In the genomic region with DNA sequence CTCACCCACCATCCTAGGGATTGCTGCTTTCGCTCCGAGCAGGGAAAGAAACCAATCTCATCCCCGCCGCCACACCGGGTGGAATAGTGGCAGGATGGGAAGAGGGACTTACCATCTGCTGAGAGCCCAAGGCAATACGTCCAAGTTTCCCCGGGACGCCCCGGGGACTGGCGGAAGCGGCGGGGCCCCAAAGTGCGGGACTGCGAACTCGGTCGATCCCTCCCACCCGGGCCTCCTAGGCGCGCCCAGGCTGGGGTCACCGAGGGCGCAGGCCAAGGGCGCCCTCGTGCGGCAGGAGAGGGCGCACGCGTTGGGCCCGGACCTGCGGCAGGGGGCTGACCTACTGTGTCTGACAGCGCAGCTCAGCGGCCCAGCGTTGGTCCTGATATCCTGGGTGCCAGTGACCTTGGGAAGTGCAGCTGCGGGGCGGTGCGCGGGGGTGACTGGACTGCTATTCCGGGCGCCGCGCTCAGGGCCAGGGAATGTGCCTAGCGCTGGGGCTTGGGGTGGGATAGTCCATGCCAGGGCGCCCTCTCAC, we compare ENCODE assay signal across 7 mouse cellular contexts. TPM values are rescaled to one million over a fixed set of nuclear protein-coding genes. Genes with fewer than 3 reads are reported as not detected.
A peak's percentile ranks its signal among the peaks of the same experiment; 100 is the strongest.
DNase-seq lines count a peak whose midpoint lies in the region; ATAC-seq and TF ChIP-seq lines count a peak whose summit lies in the region.

A gene (minus strand): TSS at position 169 of the 538 bp plus-strand sequence.

- TF ChIP-seq POLR2A in liver, adult 2 months (IDR thresholded peaks at IDR 0.05; ENCODE audit: extremely low read depth, insufficient read depth, low read length) = no peak

- no peaks in the 10 kb centered on the region for H3K9me3 ChIP-seq in ES-E14 (ENCODE audit: control insufficient read depth, insufficient read depth, low read depth, low read length)
- H3K9me3 ChIP-seq in forebrain, embryonic 11.5 days (ENCODE audit: control insufficient read depth, low read length) = no peaks in the 10 kb centered on the region
- no peaks in the 10 kb centered on the region for H3K9me3 ChIP-seq in midbrain, postnatal 0 days (ENCODE audit: low read length)

- H3K4me1 ChIP-seq in ES-E14 (ENCODE audit: control insufficient read depth in 2 of 2, insufficient read depth in 2 of 2, low read length in 2 of 2, poor library complexity in 1 of 2) = peaks cover 2 to 26% of the 10 kb centered on the region in 2 experiments; a peak in 3 of 4 replicates
- H3K4me1 ChIP-seq in forebrain, embryonic 11.5 days (replicated peaks; ENCODE audit: control insufficient read depth, insufficient read depth, low read length) = peaks cover 2% of the 10 kb centered on the region
- peaks cover 19% of the 10 kb centered on the region for H3K4me1 ChIP-seq in liver, adult 2 months (ENCODE audit: control insufficient read depth, insufficient read depth, low read length)
- H3K4me1 ChIP-seq in midbrain, postnatal 0 days (ENCODE audit: insufficient read depth, low read length) = 0 out of 2 replicates have a peak, but pooled peaks cover 2% of the 10 kb centered on the region

- H3K79me2 ChIP-seq in liver, adult 2 months (ENCODE audit: control insufficient read depth, insufficient read depth, low read length) = no peaks in the 10 kb centered on the region

- peak; percentile 60 for DNase-seq in ES-E14 (ENCODE audit: low read depth, low spot score)
- DNase-seq in adrenal gland, postnatal 36 days = peak; percentile 55 to 76
- DNase-seq in forebrain, embryonic 11.5 days (ENCODE audit: low spot score) = peak; percentile 83
- DNase-seq in heart, postnatal 25 days (ENCODE audit: low spot score) = peak; percentile 69
- DNase-seq in liver, adult 2 months (ENCODE audit: extremely low read depth, low read depth, low spot score) = no peak
- no peak for DNase-seq in midbrain, postnatal 0 days (ENCODE audit: low spot score)
- DNase-seq in thymus, postnatal 36 days = peak; percentile 67 to 73

- H3K27ac ChIP-seq in ES-E14 (ENCODE audit: insufficient read depth, low read depth, low read length, poor library complexity, severe bottlenecking) = no peak within 1 kb of the TSS
- H3K27ac ChIP-seq in forebrain, embryonic 11.5 days (ENCODE audit: low read depth, low read length) = no peak within 1 kb of the TSS
- no peak within 1 kb of the TSS for H3K27ac ChIP-seq in liver, adult 2 months (replicated peaks; ENCODE audit: insufficient read depth, low read depth, low read length)
- H3K27ac ChIP-seq in midbrain, postnatal 0 days (ENCODE audit: low read depth, low read length) = no peak within 1 kb of the TSS

- H3K4me2 ChIP-seq in forebrain, embryonic 11.5 days (ENCODE audit: low read depth, low read length, severe bottlenecking) = peak within 1 kb of the TSS; percentile 34; the same call in 1 of the 2 replicates
- H3K4me2 ChIP-seq in midbrain, postnatal 0 days (ENCODE audit: low read depth, low read length, poor library complexity, severe bottlenecking) = 0 out of 2 replicates have a peak within 1 kb of the TSS, but pooled peaks have one; percentile 20

- ATAC-seq in forebrain, embryonic 11.5 days (replicated peaks; ENCODE audit: low FRiP score) = peak; percentile 22; the same call in 1 of the 2 replicates
- no peak for ATAC-seq in midbrain, postnatal 0 days (ENCODE audit: low FRiP score)

- H3K27me3 ChIP-seq in forebrain, embryonic 11.5 days (ENCODE audit: control insufficient read depth, insufficient read depth, low read length) = peaks cover 80% of the 10 kb centered on the region
- H3K27me3 ChIP-seq in liver, adult 2 months (ENCODE audit: control insufficient read depth, insufficient read depth, low read length) = no peaks in the 10 kb centered on the region
- H3K27me3 ChIP-seq in midbrain, postnatal 0 days (ENCODE audit: insufficient read depth, low read length) = peaks cover 80% of the 10 kb centered on the region

- WGBS in forebrain, embryonic 11.5 days = under 1% methylated on average over 42 of the region's 42 CpGs
- WGBS in liver, adult 2 months = under 1% methylated on average over 42 of the region's 42 CpGs
- WGBS in midbrain, postnatal 0 days = under 1% methylated on average over 37 of the region's 42 CpGs

- intact Hi-C loops in heart, postnatal 25 days (cut with DNase I) = loop anchor here (2.0 kb wide), 1 partner anchor 54 kb away; a partner anchor contains a TSS

- TF ChIP-seq CTCF in liver, adult 2 months (IDR thresholded peaks at IDR 0.05; ENCODE audit: low read depth, low read length) = peak; percentile 83
- TF ChIP-seq CTCF in midbrain, postnatal 0 days (IDR thresholded peaks at IDR 0.05) = peak; percentile 56

- H3K9ac ChIP-seq in ES-E14 (ENCODE audit: insufficient read depth, low read depth, low read length, poor library complexity, severe bottlenecking) = peak within 1 kb of the TSS; percentile 52
- no peak within 1 kb of the TSS; the same call in 1 of the 2 replicates for H3K9ac ChIP-seq in forebrain, embryonic 11.5 days (ENCODE audit: low read length)
- peak within 1 kb of the TSS; percentile 66 for H3K9ac ChIP-seq in liver, adult 2 months (ENCODE audit: low read depth, low read length)
- H3K9ac ChIP-seq in midbrain, postnatal 0 days (replicated peaks; ENCODE audit: low read length, poor library complexity, severe bottlenecking) = no peak within 1 kb of the TSS

- H3K4me3 ChIP-seq in ES-E14 (ENCODE audit: insufficient read depth in 1 of 2, low read depth in 1 of 2, low read length in 2 of 2, poor library complexity in 1 of 2, severe bottlenecking in 1 of 2) = peak within 1 kb of the TSS; percentile 63 to 68
- peak within 1 kb of the TSS; percentile 18 for H3K4me3 ChIP-seq in forebrain, embryonic 11.5 days (ENCODE audit: low read depth, low read length)
- H3K4me3 ChIP-seq in liver, adult 2 months (ENCODE audit: insufficient read depth, low read depth, low read length) = peak within 1 kb of the TSS; percentile 54
- peak within 1 kb of the TSS; percentile 13; the same call in 1 of the 2 replicates for H3K4me3 ChIP-seq in midbrain, postnatal 0 days (ENCODE audit: low read depth, low read length)

- no peaks in the 10 kb centered on the region for H3K36me3 ChIP-seq in ES-E14 (ENCODE audit: control insufficient read depth, insufficient read depth, low read length, poor library complexity, severe bottlenecking)
- no peaks in the 10 kb centered on the region for H3K36me3 ChIP-seq in forebrain, embryonic 11.5 days (ENCODE audit: control insufficient read depth, insufficient read depth, low read length)
- H3K36me3 ChIP-seq in liver, adult 2 months (ENCODE audit: control insufficient read depth, insufficient read depth, low read length) = no peaks in the 10 kb centered on the region
- H3K36me3 ChIP-seq in midbrain, postnatal 0 days (ENCODE audit: insufficient read depth, low read length) = no peaks in the 10 kb centered on the region

- in situ Hi-C loops in ES-E14 (cut with MboI; ENCODE audit: low sequenced_read_pairs in 2 of 2, unreplicated experiment in 2 of 2) = no loop called here

TF ChIP-seq in ES-E14, 5 proteins besides CTCF, POLR2A, EP300 and RAD21:
- TF ChIP-seq HCFC1 (IDR thresholded peaks at IDR 0.05; ENCODE audit: borderline replicate concordance, insufficient read depth, low read length) (peak; percentile 59; the same call in 1 of the 2 replicates), CHD2 (IDR thresholded peaks at IDR 0.05; ENCODE audit: low read depth, low read length) (no peak)

RNA-seq across cellular contexts. Expression of the gene that starts here (rescaled TPM):
- total RNA-seq in ES-E14 (2012; rRNA removed) = 2.1 and 2.4 TPM in 2 replicates
- total RNA-seq in adrenal gland, postnatal 36 days (2021) = 1 to 10 TPM; 7.3 to 7.7 TPM
- polyA plus RNA-seq in forebrain, embryonic 11.5 days (2014; fragmentation: Nextera tagmentation; extraction: Ambion mirVana) = 0.51 and 0.76 TPM in 2 replicates
- total RNA-seq in heart, postnatal 25 days (2021) = 10 to 100 TPM; 68.4 to 71.7 TPM
- 0.28 and 0.40 TPM in 2 replicates for total RNA-seq in liver, adult 2 months (2014; rRNA removed)
- 1.4 and 1.6 TPM in 2 replicates for polyA plus RNA-seq in liver, adult 2 months (2012; rRNA removed)
- total RNA-seq in midbrain, postnatal 0 days (2014; rRNA removed) = 0.71 and 0.77 TPM in 2 replicates
- polyA plus RNA-seq in midbrain, postnatal 0 days (2015; fragmentation: Nextera tagmentation; extraction: Ambion mirVana) = 0.62 and 0.71 TPM in 2 replicates

Comparison
In these comparisons a context has a peak if more than half of its experiments do, and no peak if none do; other contexts are left out.
1. RNA of the gene that starts here (total RNA-seq): 68.4 to 71.7 TPM in heart, postnatal 25 days; 7.3 to 7.7 TPM in adrenal gland, postnatal 36 days, 2.1 to 2.4 TPM in ES-E14, 0.71 to 0.77 TPM in midbrain, postnatal 0 days and 0.28 to 0.40 TPM in liver, adult 2 months; every median in the first group is over 4 times any median in the second.
2. Peak in DNase-seq, ATAC-seq, H3K4me3 ChIP-seq and H3K4me2 ChIP-seq in forebrain, embryonic 11.5 days; RNA of the gene not detected or under 1 TPM.
3. DNase-seq: peak in ES-E14 (single experiment), adrenal gland, postnatal 36 days (2 of 2), heart, postnatal 25 days (single experiment) and thymus, postnatal 36 days (2 of 2); none in liver, adult 2 months (single experiment) and midbrain, postnatal 0 days (single experiment).
4. H3K4me3 ChIP-seq: peak in every context shown above with its lines; median percentile 66 in ES-E14; 54 in liver, adult 2 months; 18 in forebrain, embryonic 11.5 days; 13 in midbrain, postnatal 0 days.
5. H3K9ac ChIP-seq: peak in ES-E14 (single experiment) and liver, adult 2 months (single experiment); none in forebrain, embryonic 11.5 days (single experiment) and midbrain, postnatal 0 days (single experiment).